Mouse (Mus musculus): Measurements from ENCODE around the gene Hoxd11. TPM values are rescaled to one million over a fixed set of nuclear protein-coding genes. Genes with fewer than 3 reads are reported as not detected.
A peak's percentile ranks its signal among the peaks of the same experiment; 100 is the strongest.

Hoxd11 gene
- not detected for total RNA-seq (2021)
- long read RNA-seq, experiment 1, result 0 reads
- long read RNA-seq, experiment 2, result 0 reads

DNA sequence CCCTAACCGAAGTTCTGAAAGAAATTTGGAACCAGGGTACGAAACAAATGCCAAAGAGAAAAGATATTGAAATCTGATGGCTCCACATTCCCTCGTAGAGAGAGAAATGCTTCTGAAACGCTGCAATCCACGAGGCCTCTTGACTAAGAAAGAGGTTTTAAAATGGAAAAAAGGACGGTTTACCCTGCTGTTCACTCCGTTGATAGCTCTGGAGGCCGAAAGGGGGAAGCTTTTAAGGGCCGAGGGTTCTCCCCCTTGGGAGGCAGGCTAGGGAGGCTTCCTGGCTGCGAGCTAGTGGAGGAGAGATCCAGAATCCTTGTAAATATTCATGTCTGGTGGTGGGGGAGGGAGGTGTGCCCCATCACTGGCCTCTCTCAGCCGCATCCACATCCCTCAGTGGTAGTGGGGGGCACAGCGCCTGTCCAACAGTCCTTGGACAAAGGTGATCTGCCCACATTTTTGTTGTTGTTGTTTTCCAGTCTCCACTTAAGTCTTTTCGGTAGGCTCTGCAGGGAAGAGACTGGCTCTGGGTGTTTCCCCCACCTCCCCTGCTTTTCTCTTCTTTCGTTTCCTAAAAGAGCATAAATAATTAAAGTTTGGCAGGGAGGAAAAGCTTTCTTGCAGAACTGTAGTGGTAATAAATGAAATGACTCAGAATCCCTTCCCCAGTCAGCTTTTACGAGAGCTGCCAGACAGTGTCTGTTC is at the start of gene Hoxd11:
Gene Hoxd11 (plus strand): TSS at position 667 of the 705 bp plus-strand sequence.
- no peak for DNase-seq (ENCODE audit: low spot score in 2 of 2)

DNA sequence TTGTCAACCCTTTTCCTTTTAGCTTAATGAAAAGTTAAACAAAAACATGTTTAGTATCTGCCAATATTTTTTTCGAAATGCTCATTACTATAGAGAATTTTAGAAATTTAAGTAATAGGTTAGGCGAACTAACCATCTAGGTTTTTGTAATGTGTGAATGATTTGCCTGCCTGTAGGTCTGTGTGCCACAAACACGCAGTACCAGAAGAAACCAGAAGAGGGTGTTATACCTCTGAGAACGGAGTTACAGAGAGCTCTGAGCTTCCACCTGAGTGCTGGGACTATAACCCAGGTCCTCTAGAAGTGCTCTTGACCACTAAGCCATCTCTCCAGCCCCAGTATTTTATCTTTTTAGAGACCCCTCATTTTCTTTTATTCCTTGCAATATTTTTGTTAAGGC is 43.9 kb upstream of the Hoxd11 start:
- no peak for DNase-seq (ENCODE audit: low spot score in 2 of 2)

DNA sequence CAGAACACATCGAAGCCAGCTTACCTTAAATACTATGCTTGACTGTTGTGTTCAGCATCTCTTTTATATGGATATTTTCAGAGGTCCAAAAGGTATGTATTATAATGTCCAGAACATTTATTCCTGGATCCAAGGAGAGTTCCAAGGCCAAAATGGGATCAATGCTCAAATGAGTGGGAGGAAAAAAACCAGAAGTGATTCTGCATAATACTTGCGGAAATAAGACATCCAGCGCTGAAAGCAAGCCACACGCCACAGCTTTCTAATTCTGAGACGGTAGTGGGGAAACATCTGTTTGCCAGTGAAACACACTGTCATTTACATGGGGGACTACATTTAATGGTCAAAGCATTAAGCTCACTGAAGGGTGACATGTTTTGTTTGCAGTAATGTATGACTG is 36.9 kb upstream of the Hoxd11 start:
- DNase-seq (ENCODE audit: low spot score in 2 of 2), result no peak

DNA sequence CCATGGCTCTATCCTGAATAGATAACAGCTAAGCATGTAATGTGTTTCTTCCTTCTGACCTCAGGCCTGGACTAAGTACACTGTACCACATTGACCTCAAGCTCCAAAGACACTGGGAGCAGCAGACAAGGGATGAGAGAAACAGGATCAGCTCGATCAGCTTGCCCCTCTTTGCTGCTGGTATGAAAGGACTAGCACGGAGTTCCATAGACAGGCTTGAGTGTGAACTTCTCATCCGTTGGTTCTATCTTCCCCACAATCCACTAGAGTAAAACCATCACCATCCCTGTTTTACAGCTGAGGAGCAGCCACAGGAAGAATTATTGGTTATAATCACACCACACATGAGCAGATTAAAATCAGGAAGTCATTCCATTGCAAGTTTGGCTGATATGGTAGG is 33.7 kb upstream of the Hoxd11 start:
- DNase-seq (ENCODE audit: low spot score in 2 of 2), result no peak

DNA sequence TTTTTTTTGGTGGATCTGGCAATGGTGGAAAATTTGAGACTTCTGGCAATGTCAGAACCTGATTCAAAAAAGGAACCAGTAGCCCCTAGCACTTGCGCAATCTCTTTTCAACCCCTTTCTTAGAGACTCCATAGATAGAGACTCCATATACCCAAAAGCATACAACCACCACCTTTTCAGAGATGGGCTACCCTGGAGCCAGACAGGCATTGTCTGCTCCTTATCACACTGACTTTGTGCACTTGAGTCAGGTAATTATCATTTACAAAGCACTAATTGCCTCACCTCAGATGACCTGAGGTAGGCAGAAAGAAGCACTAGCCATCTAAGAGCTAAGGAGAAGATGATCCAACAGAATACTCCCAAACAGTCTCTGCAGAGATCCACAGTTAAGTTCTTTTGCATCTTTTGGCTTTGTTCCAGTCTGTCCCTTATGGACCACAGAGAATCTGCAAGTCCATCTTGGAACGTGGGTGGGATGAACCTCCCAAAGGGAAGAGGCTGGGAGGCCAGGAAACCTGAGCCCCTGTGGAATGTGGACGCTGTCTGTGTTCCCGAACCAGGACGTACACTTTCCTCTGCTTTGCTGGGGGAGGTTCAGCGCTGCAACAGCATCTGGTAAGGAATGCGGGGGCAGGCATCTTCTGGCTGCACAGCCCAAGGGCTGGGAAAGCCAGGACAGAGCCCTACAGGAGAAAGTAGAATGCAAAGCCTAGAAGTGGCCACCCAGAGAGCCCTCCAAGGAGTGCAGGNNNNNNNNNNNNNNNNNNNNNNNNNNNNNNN is 32.1 kb upstream of the Hoxd11 start:
- no peak for DNase-seq (ENCODE audit: low spot score in 2 of 2)

DNA sequence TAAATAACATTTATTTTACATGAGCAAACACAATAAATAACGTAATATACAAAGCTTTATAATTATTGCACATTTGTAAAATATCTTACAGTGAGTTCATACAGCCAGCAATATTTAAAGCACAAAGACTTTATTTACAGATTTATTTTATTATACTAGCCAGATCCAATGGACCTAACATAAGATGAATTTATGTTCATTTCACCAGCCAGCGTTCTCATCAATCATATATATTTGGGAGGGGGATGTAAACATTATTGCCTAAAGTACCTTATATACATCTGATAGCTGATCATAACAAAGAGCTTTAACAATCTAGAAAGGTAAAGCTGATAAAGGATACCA is 26.4 kb upstream of the Hoxd11 start:
- DNase-seq (ENCODE audit: low spot score in 2 of 2), result no peak

DNA sequence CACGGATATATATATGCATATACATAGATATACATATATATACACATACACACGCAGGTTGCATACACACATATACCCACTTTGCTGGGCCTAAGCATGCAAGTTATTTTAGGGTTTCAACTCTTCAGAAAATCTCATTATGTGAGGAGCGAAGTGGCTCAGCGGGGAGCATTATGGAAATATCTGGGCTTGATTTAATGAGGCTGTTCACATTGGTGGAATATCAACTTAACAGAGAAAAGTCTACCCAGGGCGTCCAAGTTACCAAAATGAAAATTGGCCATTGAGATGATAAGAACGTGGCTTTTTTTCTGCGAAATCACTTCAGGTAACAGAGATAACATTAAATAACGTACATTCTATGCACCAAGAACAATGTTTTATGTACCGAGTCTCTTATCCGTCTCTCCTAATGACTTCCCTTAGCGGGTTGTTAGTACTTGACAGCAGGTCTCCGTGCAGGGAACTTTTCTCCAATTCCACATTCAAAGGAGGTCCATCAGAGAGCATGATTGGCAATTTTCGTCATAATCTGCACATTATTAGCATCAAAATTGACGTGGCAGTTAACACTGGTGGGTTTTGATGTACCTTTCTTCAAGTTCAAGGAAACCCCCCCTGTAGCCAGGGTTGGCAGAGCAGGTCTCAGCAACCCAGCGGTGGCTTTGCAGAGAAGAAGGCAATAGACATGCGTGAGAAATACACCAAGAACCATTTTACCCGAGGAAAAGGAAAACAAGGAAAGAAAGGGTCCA is 25.4 kb upstream of the Hoxd11 start:
- DNase-seq (ENCODE audit: low spot score in 2 of 2), result no peak

GRCm38 (mm10) chr2:74654743-74655419 is 24.5 kb upstream of the Hoxd11 start:
- DNase-seq (ENCODE audit: low spot score in 2 of 2), result no peak

GRCm38 (mm10) chr2:74655420-74655781 is 24.0 kb upstream of the Hoxd11 start:
- no peak for DNase-seq (ENCODE audit: low spot score in 2 of 2)

GRCm38 (mm10) chr2:74655821-74656631 is 23.3 kb upstream of the Hoxd11 start:
- DNase-seq (ENCODE audit: low spot score in 2 of 2), result no peak

GRCm38 (mm10) chr2:74656632-74657021 is 22.7 kb upstream of the Hoxd11 start:
- DNase-seq (ENCODE audit: low spot score in 2 of 2), result no peak

GRCm38 (mm10) chr2:74657251-74658023 is 21.9 kb upstream of the Hoxd11 start:
- DNase-seq (ENCODE audit: low spot score in 2 of 2), result no peak

DNA sequence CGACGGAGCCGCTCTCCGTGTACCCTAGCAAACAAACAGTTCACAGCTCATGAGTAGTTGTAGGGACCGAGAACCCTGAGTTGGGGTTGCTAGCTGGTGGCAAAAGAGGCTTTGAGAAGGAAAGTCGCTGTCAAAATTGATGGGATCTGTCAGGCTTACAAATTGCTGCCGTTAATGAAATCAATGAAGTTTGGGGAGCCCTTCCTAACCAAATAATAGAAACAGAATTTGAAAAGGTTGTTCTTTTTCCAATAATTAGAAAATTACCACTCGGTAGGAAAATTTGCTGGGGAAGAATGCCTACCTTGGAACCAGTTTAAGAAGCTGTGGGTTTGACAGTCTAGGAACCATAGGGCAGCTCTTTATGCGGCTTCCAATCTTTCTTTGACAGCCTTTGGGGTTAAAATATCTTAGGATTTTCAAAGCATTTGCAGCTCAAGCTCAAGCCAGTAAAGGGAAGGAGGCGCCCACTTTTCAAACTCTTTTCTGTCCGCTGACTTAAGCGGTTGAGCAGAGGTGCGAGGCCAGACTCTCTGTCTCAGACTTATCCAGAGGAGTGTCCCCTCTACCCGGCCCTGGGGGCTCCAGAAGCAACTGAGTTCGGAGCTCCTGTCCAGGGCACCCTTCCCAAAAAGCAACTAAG is 21.2 kb upstream of the Hoxd11 start:
- DNase-seq (ENCODE audit: low spot score in 2 of 2), result no peak

DNA sequence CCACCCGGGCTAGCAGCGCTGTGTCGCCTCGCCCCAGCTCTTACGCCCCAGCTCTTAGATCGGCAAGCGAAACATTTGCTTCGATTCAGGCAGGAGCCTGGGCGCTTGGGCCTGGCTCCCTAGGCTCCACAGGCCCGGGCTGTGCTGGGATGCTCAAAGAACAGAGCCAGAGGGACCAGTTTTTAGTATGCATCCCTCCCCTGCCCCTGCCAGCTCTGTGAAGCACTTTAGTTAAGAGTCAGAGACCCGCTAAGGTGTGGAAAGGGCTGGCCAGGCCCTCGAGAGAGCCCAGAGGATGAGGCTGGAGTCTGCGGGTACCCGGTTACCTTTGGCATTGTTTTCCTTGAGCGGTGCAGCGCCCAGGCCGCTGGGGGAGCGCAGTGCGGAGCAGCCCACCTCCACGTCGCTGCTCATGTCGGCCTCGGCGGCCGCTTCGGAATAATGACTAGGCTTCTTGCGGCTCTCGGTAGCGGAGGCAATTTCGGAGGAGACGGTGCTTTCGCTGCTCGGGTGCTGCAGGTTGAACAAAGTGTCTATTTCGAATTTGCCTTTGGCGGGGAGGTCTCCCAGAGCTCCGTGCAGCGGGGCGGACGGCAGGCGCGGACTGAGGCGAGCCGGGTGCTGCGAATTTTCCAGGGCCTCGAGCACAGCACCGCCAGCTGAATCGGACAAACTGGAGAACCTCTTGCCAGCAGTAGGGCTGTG is 20.5 kb upstream of the Hoxd11 start:
- DNase-seq (ENCODE audit: low spot score in 2 of 2), result no peak

DNA sequence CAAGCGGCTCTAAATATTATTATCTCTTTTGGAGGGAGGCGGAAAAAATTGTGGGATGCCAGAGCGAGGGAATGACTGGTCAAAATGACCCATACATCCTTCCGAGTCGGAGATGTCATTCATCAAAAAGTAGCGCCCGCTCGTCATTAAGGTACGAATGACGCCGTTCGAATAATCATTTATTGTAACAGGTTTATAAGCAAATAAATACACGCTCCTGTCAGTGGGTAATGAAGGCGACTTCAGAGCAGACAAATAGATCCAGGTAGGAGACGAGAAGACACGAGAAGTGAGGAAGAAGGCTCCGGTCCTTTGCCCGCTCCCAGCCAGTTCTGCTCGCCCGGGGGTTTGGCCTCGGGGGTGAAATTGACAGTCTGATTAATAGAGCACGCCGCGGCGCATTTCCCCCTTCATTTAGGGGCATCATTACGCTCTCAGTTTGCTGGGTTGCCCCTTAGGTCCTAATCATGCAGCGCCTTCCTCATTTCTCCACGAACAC is 19.8 kb upstream of the Hoxd11 start, which contains the start of gene Evx2:
Gene Evx2 (minus strand): TSS at position 51 of the 499 bp plus-strand sequence.
- DNase-seq (ENCODE audit: low spot score in 2 of 2), result no peak

- DNase-seq (ENCODE audit: low spot score in 2 of 2), result no peak
These were observed 18.7 kb upstream of the Hoxd11 start for GRCm38 (mm10) chr2:74660421-74661375.

- DNase-seq (ENCODE audit: low spot score in 2 of 2), result peak in 1 of 2 experiments; percentile 37
These were observed 17.7 kb upstream of the Hoxd11 start for GRCm38 (mm10) chr2:74661685-74662084.

Measured in left cerebral cortex, adult 18-20 months (tissue).